Mouse (Mus musculus) cerebellum, adult 2 months (tissue): ENCODE data around the gene 1700001C02Rik. TPM values are rescaled to one million over a fixed set of nuclear protein-coding genes. Genes with fewer than 3 reads are reported as not detected.
A peak's percentile ranks its signal among the peaks of the same experiment; 100 is the strongest.

ENCODE experiments used
- DNase-seq, 2 experiments: peaks; one replicate each; pipeline ENCODE4 v3.0.0; 2021
- H3K27ac ChIP-seq: fragments of 200-500 bp; 2 replicates; pipeline ENCODE4 v1.5.1; 2012; ENCODE audit warnings: low read length, control low read depth, inconsistent platforms; ENCODE audit not compliant: insufficient read depth
- H3K27me3 ChIP-seq: fragments of 200-500 bp; 2 replicates; pipeline ENCODE4 v1.6.1; 2012; ENCODE audit warnings: inconsistent platforms, mild to moderate bottlenecking, low read length, moderate library complexity; ENCODE audit not compliant: control insufficient read depth, insufficient read depth
- H3K4me1 ChIP-seq: fragments of 200-500 bp; 2 replicates; pipeline ENCODE4 v1.6.1; 2011; ENCODE audit warnings: low read length; ENCODE audit not compliant: control insufficient read depth, insufficient read depth
- H3K4me3 ChIP-seq: fragments of 200-500 bp; replicated peaks from 2 replicates; pipeline ENCODE3; 2011; ENCODE audit warnings: mild to moderate bottlenecking, low read depth, low read length, control low read depth; ENCODE audit not compliant: insufficient read depth
- CTCF ChIP-seq: fragments of 200-500 bp; IDR thresholded peaks from 2 replicates; pipeline ENCODE4 v1.5.1; 2011; ENCODE audit warnings: low read depth, mild to moderate bottlenecking, control low read depth, low read length, moderate library complexity, borderline replicate concordance; ENCODE audit not compliant: insufficient read depth
- POLR2A ChIP-seq: fragments of 200-500 bp; IDR thresholded peaks from 2 replicates; pipeline ENCODE4 v1.6.1; 2011; ENCODE audit warnings: low read length, control low read depth, borderline replicate concordance; ENCODE audit not compliant: insufficient read depth
- WGBS: fragments of 180-500 bp; shearing (Covaris S2); methylation state at CpG from one replicate; pipeline ENCODE4 v1.1.7; 2018; 5-methylcytosine and 5-hydroxymethylcytosine counted together
- polyA plus RNA-seq: library from polyadenylated mRNA; depleted of rRNA; stranded (reverse); fragments of >200 nt; gene quantifications from 2 replicates; pipeline ENCODE4 v1.2.3, GENCODE M21; 2012; rRNA removed

1700001C02Rik gene
- polyA plus RNA-seq, 1 experiment: 0.52 TPM

DNA sequence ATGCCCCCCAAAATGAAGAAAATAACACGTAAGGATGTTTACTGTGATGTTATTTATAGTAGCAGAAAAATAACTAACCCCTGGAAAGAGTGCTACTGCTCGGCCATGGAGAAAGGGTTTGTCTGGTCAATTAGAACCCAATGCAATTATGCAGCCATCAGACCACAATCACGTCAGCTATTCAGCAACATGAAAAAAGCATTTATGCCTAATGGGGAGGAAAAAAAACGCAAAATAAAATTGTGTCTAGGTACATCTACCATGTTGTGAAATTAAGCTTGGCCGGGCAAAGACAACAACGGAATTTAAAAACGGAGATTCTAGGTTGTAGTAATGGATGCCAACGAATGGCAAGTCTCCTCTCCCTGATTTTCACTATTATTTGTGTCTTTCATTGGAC is 56.6 kb downstream of the 1700001C02Rik start:
- 94% methylated on average over 8 of the region's 8 CpGs for WGBS
- DNase-seq: no peak
- Histone ChIP-seq H3K4me1 (peaks cover 7% of the 10 kb centered on the region), H3K27me3 (no peaks in the 10 kb centered on the region), H3K4me3 (no peak overlapping the region), H3K27ac (no peak overlapping the region)
- TF ChIP-seq CTCF: no peak
- no peak for TF ChIP-seq POLR2A

DNA sequence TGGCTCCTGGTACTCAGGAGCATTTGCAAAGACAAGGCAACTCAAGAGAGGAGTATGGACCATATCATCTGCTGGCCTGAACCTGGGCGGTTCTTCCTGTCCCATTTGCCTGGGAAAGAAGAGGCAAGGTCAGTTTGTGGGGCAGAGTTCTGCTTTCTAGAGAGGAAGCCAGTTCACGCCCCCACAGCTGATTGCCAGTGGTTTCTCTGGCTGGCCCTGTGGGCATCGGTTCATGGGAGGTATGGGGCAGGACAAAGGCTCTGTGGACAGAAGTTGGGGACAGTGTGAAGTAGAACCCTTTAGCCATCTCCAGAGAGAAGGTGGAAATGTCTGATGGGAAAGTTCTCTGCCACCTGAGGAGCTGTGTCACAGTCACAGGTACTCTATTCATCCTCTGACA is 57.3 kb downstream of the 1700001C02Rik start:
- WGBS: 93% methylated on average over 3 of the region's 3 CpGs
- H3K27ac ChIP-seq: no peak overlapping the region
- peaks cover 7% of the 10 kb centered on the region for H3K4me1 ChIP-seq
- H3K27me3 ChIP-seq: no peaks in the 10 kb centered on the region
- TF ChIP-seq CTCF: no peak
- no peak for TF ChIP-seq POLR2A
- no peak for DNase-seq
- H3K4me3 ChIP-seq: no peak overlapping the region

DNA sequence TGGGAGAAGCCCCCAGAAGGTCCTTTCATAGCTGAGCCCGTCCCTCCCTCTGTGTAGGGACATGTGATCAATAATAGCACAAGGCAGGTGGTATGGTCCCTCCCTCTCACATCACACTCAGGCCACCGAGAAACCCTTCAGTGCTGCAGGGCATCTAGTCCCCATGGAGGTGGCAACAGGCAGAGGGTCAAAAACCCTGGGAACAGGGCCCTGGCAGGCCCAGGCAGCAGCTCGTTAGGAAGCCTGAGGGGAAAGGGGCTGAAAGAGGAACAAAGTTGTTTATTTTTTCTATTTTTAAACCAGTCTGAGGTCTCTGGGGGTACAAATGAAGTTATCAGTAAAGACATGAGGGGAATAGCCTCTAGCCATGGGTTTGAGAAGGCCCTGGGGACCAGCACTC is 58.4 kb downstream of the 1700001C02Rik start:
- Histone ChIP-seq H3K27me3 (no peaks in the 10 kb centered on the region), H3K4me3 (no peak overlapping the region), H3K4me1 (peaks cover 7% of the 10 kb centered on the region), H3K27ac (no peak overlapping the region)
- TF ChIP-seq POLR2A: no peak
- TF ChIP-seq CTCF: no peak
- WGBS: 82% methylated on average over 3 of the region's 3 CpGs
- DNase-seq: no peak

DNA sequence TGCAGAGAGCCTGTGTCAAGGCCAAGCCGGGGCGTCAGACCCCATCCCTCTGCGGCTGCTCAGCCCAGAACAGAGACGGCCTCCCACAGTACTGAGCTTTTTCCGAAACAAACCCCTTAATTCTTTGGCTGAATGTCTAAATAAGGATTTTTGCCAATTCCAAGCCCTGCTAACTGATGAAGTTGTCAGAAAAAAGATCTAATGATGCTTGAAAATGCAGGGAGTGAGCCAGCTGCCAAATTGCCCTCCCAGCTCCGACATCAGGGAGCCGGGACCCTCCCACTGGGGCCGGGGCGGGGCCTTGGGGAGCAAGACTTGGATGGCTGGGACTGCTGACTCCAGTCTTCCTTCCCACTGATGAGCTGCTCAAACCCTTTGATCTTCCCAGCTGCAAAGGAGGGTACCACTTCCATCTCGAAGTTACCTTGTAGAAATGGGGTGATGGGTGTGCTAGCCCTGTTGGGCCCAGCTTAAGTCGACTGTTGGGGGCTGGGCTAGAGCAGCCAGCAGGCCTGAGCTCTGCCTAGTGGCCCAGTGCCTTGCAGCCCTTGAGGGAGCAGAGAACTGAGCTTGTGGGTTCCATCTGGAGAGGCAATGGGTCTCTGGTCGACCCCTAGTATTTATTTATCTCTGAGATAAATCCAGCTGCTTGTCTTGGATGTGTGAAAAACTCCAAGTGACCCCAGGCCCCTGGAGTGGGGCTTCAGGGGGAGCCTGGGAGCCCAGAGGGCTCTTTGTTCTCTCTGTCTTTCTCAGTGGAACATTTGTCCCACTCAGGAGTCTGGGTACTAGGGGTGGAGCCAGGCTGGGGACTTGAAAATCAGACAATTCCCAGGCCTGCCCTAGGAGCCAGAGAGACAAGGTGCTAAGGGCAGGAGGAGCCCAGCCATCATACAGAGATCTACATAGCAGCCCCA is 60.3 kb downstream of the 1700001C02Rik start:
- H3K27ac ChIP-seq: no peak overlapping the region
- DNase-seq: peak in 1 of 2 experiments; percentile 20
- H3K4me3 ChIP-seq: no peak overlapping the region
- TF ChIP-seq POLR2A: no peak
- TF ChIP-seq CTCF: no peak
- H3K4me1 ChIP-seq: peaks cover 5% of the 10 kb centered on the region
- WGBS: 46% methylated on average over 12 of the region's 12 CpGs
- no peaks in the 10 kb centered on the region for H3K27me3 ChIP-seq

DNA sequence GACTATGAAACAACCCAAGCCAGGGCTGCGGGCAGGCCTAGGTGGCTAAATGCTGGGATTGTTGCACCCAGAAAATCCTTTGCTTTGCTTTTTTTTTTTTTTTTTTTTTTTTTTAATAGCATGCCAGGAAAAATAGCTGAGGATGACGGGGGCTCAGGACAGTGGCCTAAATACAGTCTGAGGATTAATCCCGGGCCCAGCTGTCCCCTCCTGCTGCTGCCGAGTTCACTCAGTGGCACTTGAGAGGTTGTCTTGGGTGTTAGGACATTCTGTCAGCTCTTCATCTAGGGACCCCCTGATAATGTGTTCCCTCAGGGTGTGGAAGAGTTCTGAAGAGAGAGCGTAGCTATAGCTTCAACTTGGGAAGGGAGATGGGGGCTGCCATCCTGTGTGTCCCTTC is 61.3 kb downstream of the 1700001C02Rik start:
- H3K27me3 ChIP-seq: no peaks in the 10 kb centered on the region
- H3K27ac ChIP-seq: no peak overlapping the region
- H3K4me1 ChIP-seq: no peaks in the 10 kb centered on the region
- H3K4me3 ChIP-seq: no peak overlapping the region
- 81% methylated on average over 5 of the region's 5 CpGs for WGBS
- TF ChIP-seq CTCF (no peak), POLR2A (no peak)
- DNase-seq: no peak

DNA sequence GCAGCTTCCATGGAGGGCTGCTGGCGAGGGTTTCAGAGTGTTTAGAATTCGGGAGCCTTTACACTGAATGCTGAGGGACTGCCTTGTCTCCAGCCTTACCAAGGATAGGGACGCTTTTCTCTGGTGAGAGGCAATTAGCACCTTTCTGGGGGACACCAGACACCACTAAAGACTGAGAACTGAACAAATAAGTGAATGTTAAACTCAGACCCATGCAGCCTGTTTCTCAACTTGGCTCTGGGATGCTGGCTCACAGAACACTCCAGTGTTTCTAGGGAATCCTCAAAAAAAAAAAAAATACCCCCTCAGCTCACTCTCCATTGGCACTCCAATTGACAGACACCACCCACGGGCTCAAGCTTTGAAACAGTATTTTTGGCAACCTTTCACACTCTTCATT is 63.1 kb downstream of the 1700001C02Rik start:
- DNase-seq: no peak
- Histone ChIP-seq H3K4me1 (no peaks in the 10 kb centered on the region), H3K27ac (no peak overlapping the region), H3K27me3 (no peaks in the 10 kb centered on the region), H3K4me3 (no peak overlapping the region)
- WGBS: 57% methylated on average over 4 of the region's 4 CpGs
- TF ChIP-seq POLR2A: no peak
- TF ChIP-seq CTCF: no peak

Other genes starting within 250 kb of the 1700001C02Rik start
- gene Selenoi, start 233.5 kb upstream of the 1700001C02Rik start, polyA plus RNA-seq: 33.9 and 38.0 TPM in 2 replicates
- gene Drc1, start 184.7 kb upstream of the 1700001C02Rik start, polyA plus RNA-seq: 2.4 and 2.5 TPM in 2 replicates
- gene Otof, start 4.1 kb upstream of the 1700001C02Rik start, polyA plus RNA-seq: 2.6 and 3.1 TPM in 2 replicates
- gene Cib4, start 79.8 kb downstream of the 1700001C02Rik start, polyA plus RNA-seq: not detected in 2 replicates
- 81.9 and 93.9 TPM in 2 replicates for gene Kcnk3, start 122.1 kb downstream of the 1700001C02Rik start, polyA plus RNA-seq
- gene Slc35f6, start 181.9 kb downstream of the 1700001C02Rik start, polyA plus RNA-seq: 57.1 and 60.9 TPM in 2 replicates
- gene Cenpa, start 200.7 kb downstream of the 1700001C02Rik start, polyA plus RNA-seq: 2.3 TPM in 2 replicates
- gene Dpysl5, start 245.5 kb downstream of the 1700001C02Rik start, polyA plus RNA-seq: 24.2 and 26.5 TPM in 2 replicates